Mouse (Mus musculus): ENCODE data around the gene Fstl1.

Gene Fstl1

DNA sequence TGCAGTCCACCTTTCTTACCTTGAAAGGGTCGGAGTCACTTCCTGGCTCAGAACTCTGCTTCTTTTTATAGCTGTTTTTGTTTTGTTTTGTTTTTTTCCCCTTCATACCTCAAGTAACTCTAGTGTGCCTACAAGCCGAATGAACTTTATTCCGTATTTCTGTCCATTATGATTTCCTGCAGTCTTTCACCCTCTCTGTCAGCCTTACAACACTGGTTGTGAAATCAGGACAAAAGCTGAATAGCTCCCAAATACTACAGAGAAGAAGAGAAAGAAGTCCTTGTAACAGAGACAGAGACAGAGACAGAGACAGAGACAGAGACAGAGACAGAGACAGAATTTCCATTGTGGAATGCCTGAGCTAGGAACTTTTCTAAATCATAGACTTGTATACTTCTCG is 41.3 kb downstream of the Fstl1 start:
- no peak for DNase-seq (ENCODE audit: low read depth, low spot score)

DNA sequence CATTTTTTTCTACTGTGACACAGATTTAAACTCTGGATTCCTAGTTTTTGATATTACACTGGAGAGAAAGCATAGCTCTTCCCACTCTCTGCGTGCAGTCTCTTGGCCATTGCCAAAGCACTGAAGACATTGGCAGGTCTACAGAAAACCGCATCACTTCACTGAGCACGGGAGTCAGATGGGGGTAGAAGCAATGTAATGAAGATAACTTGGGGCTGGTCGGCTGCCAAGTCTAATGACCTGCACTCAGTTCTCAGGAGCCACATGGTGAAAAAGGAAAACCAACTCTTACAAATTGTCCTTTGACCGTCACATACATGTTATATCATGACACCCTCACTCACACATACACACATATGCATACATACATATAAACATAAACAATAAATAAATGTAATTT is 47.3 kb downstream of the Fstl1 start:
- DNase-seq (ENCODE audit: low read depth, low spot score): no peak

GRCm38 (mm10) chr16:37824778-37825505 is 48.3 kb downstream of the Fstl1 start:
- no peak for DNase-seq (ENCODE audit: low read depth, low spot score)

DNA sequence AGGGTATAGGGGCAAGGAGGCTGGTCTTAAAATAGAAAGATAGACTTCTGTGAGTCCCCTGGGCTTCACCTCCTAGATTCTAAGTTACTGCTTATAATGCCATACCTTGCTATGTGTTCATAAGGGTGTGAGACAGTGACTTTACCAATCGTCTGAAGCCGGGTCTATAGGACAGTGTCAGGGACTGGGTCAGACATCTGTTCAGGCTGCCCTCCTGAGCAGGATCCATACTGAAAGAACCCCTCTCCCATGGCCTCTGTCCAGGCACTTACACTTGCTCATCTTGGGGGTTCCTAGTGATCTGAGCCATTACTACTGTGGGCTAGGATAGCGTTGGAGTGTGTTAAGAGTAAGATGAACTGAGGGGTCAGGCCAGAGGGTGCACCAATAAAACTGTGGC is 49.6 kb downstream of the Fstl1 start:
- DNase-seq (ENCODE audit: low read depth, low spot score): no peak

- DNase-seq (ENCODE audit: low read depth, low spot score): no peak
These were observed 54.4 kb downstream of the Fstl1 start for GRCm38 (mm10) chr16:37831041-37831440.

- DNase-seq (ENCODE audit: low read depth, low spot score): no peak
These were observed 60.9 kb downstream of the Fstl1 start for GRCm38 (mm10) chr16:37837571-37837970.

DNA sequence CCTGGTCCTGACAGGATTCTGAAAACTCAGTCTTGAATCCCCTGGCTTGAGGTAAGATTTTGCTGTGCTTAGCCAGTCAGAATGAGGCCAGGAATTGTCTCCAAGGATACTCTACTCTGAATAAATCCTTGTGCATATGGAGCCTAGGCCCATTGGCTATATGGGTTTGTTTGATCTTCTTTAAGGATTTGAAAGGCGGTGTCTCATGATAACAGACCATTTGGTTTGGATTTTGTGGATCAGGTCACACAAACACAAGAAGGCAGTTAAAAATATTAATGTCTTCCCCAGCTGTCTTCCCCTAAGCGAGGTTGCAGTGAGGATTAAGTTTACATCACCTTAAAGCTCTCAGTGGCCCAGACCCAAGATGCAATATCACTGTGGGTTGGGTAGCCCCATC is 65.8 kb downstream of the Fstl1 start:
- DNase-seq (ENCODE audit: low read depth, low spot score): no peak

GRCm38 (mm10) chr16:37843740-37844139 is 67.1 kb downstream of the Fstl1 start:
- no peak for DNase-seq (ENCODE audit: low read depth, low spot score)

- DNase-seq (ENCODE audit: low read depth, low spot score): no peak
These were observed 68.7 kb downstream of the Fstl1 start for GRCm38 (mm10) chr16:37845202-37845925.

DNA sequence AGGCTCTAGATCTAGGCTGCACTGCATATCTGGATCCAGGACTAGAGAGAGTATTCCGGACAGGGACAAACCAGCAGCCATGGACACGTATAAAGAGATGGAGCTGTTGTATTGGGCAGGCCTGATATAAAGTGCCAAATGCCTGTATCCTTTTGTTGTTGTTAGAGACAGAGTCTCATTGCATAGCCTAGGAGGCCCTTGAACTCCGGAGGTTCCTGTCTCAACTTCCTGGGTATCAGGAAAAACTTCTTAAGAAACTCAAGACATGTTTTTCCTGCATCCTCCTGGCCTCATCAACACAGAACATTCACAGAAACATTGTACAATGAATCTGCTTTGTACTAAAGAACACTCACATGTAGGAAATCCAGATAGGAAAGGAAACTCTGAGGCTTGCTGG is 70.4 kb downstream of the Fstl1 start:
- DNase-seq (ENCODE audit: low read depth, low spot score): no peak

- peak; percentile 67 for DNase-seq (ENCODE audit: low read depth, low spot score)
These were observed 74.7 kb downstream of the Fstl1 start for GRCm38 (mm10) chr16:37851366-37851765.

GRCm38 (mm10) chr16:37853279-37853678 is 76.6 kb downstream of the Fstl1 start:
- DNase-seq (ENCODE audit: low read depth, low spot score): no peak

GRCm38 (mm10) chr16:37854054-37854453 is 77.4 kb downstream of the Fstl1 start:
- DNase-seq (ENCODE audit: low read depth, low spot score): no peak

- DNase-seq (ENCODE audit: low read depth, low spot score): no peak
These were observed 77.9 kb downstream of the Fstl1 start for GRCm38 (mm10) chr16:37854593-37854992.

DNA sequence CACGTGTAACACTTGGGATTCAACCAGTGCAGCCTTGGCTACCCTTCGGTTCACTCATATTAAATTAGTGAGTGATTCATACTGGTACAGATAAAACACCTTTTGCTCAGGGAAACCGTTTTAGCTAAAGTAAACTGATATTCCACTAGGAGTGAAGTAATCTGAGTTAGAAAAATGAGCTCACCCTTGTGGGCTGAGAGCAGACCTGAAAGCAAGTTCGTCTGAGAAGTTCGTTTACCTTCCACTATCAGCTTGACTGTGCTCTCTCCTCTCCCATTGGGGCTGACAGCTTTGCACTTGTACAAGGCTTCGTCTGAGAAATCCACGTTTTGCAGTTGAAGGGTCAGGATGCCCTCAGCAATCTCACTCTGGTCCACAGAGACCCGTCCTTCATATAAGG is 78.9 kb downstream of the Fstl1 start:
- no peak for DNase-seq (ENCODE audit: low read depth, low spot score)

DNA sequence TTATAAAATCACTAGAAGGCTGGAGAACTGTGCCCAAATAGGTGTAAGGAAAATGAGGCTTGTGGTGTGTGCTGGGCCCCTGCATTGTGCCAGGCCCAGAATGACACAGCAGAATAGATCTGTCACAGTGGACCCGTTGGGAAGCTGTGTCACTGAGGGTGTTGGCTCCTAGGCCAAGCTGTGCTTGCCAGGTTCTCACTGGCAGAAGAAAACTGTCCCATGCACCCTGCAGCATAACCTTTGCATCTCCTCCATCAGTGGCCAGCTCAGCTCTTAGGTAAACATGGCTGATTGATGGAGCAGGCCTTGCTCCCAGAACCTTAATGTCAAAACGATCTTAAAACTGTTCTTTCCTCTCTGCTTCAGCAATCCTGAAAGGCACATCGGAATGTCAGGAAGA is 79.7 kb downstream of the Fstl1 start:
- DNase-seq (ENCODE audit: low read depth, low spot score): no peak

GRCm38 (mm10) chr16:37857495-37857894 is 80.8 kb downstream of the Fstl1 start:
- no peak for DNase-seq (ENCODE audit: low read depth, low spot score)

DNA sequence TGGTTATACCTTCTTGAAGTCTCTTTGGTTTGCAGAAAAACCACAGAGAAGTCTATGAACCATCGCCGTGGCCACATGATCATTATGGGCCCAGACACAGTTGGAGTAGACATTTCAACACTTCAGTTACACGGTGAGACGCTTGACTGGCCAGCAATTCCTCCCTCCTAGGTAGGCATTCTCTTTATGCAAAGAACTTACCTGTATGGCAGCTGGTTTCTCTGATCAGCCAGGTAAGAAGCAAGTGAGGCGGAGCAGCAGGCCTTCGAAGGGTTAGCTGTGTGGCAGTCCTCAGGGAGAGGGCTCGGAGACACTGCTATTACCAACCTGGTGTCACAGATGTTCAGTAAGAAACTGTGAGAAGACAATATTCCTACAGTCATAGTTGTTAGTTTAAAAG is 83.5 kb downstream of the Fstl1 start:
- no peak for DNase-seq (ENCODE audit: low read depth, low spot score)

DNA sequence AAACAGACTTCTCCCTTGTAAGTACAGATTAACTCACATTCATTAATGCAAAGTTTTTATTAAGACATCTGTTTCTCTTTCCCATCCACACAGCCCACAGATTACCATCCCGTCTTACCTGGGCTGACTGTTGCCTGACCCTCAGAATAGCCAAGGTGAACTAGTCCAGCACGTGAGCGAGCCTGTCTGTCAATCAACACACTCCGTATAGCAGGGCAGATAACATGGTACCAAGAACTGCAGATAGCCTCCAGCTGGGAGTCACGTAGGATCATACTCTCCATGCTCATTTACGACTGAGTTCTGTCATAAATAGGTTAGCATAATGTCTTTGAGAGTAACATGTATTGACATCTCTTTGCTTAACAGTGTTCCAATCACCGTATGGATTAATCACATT is 84.4 kb downstream of the Fstl1 start, which contains the start of gene Gm36028:
Gene Gm36028, minus strand, starts transcription at position 118 of the 400 bp plus-strand sequence.
- no peak for DNase-seq (ENCODE audit: low read depth, low spot score)

- DNase-seq (ENCODE audit: low read depth, low spot score): no peak
These were observed 87.2 kb downstream of the Fstl1 start for GRCm38 (mm10) chr16:37863876-37864275.

DNA sequence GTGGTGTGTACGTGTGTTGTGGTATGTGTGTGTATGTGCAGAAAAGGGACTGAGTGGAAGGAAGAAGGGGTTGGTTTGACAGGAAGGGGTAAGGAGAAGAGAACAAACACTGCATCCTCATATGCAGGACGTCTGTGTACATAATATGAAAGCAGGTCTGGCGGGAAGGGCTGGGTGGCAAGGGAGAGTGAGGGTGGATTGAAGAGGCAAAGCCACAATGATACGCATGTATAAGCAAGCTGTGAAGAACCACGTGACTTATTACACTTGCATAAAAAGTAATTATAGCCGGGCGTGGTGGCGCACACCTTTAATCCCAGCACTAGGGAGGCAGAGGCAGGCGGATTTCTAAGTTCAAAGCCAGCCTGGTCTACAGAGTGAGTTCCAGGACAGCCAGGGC is 89.2 kb downstream of the Fstl1 start:
- no peak for DNase-seq (ENCODE audit: low read depth, low spot score)

DNA sequence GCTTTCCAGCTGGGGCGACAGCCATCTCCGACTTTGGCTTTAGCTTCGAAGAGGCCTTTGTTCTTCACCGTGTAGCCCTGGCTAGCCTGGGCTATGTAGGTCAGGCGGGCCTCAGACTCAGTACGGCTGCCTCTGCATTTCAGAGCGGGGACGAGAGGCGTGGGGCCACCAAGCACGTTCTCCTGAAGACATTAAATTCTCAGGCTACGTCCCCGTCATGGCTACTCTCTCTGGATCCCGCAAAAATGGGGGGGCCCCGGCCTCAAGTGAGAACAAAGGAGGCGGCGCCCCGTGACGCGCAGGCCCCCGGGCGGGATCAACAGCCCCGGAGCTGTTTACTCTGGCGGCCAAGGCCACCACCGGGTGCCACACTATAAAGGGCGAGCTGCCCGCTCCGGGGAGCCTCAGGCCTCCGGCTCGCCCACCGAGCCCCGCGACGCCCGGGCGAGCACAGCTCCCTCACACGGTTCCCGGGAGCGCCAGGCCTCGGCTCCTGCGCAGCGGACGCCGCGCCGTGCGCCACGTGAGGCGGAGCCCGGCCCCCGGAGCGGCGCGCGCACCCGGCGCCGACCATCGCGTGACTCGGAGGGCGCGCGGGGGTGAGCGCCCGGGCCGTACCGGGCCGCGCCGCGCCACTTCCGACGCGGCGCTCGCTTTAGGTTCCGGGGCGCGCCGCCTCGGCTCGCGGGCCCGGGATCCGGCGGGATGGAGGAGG is 91.3 kb downstream of the Fstl1 start, which contains the start of gene Lrrc58:
Gene Lrrc58, plus strand, starts transcription at position 599 of the 715 bp plus-strand sequence.
- peak; percentile 87 for DNase-seq (ENCODE audit: low read depth, low spot score)

Data from mesoderm, embryonic 11.5 days (tissue).